Mouse (Mus musculus) embryonic facial prominence, embryonic 11.5 days (tissue): ENCODE measurements at regions not wholly inside any gene's neighbourhood (a gene's known extent, or its start where the extent isn't known, plus 50 kb on each side); places are given as distances from the start of the nearest gene placed in this dataset.

Experiments used
- ATAC-seq: fragments of 200-750 bp; cut with Nextera tagmentation; replicated peaks from 2 replicates; pipeline ENCODE4 v1.8.0; 2017; ENCODE audit warnings: low read depth; ENCODE audit not compliant: insufficient number of reproducible peaks, low FRiP score, low TSS enrichment
- DNase-seq: peaks from one replicate; pipeline ENCODE4 v3.0.0-alpha.2; 2015; ENCODE audit warnings: low spot score
- H3K27ac ChIP-seq: fragments of 300-500 bp; sonication (generic); replicated peaks from 2 replicates; pipeline ENCODE4 v1.5.1; 2014; ENCODE audit warnings: mild to moderate bottlenecking, low read depth, low read length, control low read depth
- H3K27me3 ChIP-seq: fragments of 300-500 bp; sonication (generic); 2 replicates; pipeline ENCODE4 v1.6.1; 2014; ENCODE audit warnings: mild to moderate bottlenecking, low read length, moderate library complexity, mixed read lengths; ENCODE audit not compliant: control insufficient read depth, insufficient read depth
- H3K36me3 ChIP-seq: fragments of 300-500 bp; sonication (generic); replicated peaks from 2 replicates; pipeline ENCODE4 v1.6.1; 2014; ENCODE audit warnings: low read depth, mild to moderate bottlenecking, low read length, moderate library complexity, mixed read lengths; ENCODE audit not compliant: control insufficient read depth, insufficient read depth
- H3K4me1 ChIP-seq: fragments of 300-500 bp; sonication (generic); 2 replicates; pipeline ENCODE4 v1.6.1; 2014; ENCODE audit warnings: low read length, mixed read lengths; ENCODE audit not compliant: control insufficient read depth, insufficient read depth
- H3K4me2 ChIP-seq: fragments of 300-500 bp; sonication (generic); 2 replicates; pipeline ENCODE4 v1.6.1; 2014; ENCODE audit warnings: low read depth, mild to moderate bottlenecking, control low read depth, low read length, moderate library complexity
- H3K4me3 ChIP-seq: fragments of 300-500 bp; sonication (generic); 2 replicates; pipeline ENCODE4 v1.5.1; 2014; ENCODE audit warnings: low read depth, low read length, control low read depth
- H3K9ac ChIP-seq: fragments of 300-500 bp; sonication (generic); replicated peaks from 2 replicates; pipeline ENCODE4 v1.6.1; 2014; ENCODE audit warnings: mild to moderate bottlenecking, control low read depth, low read length
- H3K9me3 ChIP-seq: fragments of 300-500 bp; sonication (generic); replicated peaks from 2 replicates; pipeline ENCODE4 v1.6.1; 2016; ENCODE audit warnings: mild to moderate bottlenecking, low read length, inconsistent platforms, mixed read lengths; ENCODE audit not compliant: control insufficient read depth
- WGBS: fragments of 180-500 bp; shearing (Covaris S2); extraction: QIAGEN DNeasy Blood & Tissue Kit; methylation state at CpG from one replicate; pipeline ENCODE4 v1.1.7; 2014; 5-methylcytosine and 5-hydroxymethylcytosine counted together

GRCm38 (mm10) chr5:41476001-41476400, 232.0 kb downstream of the Rab28 start:
- Histone ChIP-seq H3K9me3 (no peaks in the 10 kb centered on the region), H3K27me3 (no peaks in the 10 kb centered on the region), H3K9ac (no peak overlapping the region), H3K36me3 (no peaks in the 10 kb centered on the region), H3K4me3 (no peak overlapping the region), H3K4me2 (no peak overlapping the region), H3K4me1 (no peaks in the 10 kb centered on the region), H3K27ac (no peak overlapping the region)
- DNase-seq (no peak), ATAC-seq (no peak)
- WGBS: 79% methylated on average over 3 of the region's 3 CpGs

DNA sequence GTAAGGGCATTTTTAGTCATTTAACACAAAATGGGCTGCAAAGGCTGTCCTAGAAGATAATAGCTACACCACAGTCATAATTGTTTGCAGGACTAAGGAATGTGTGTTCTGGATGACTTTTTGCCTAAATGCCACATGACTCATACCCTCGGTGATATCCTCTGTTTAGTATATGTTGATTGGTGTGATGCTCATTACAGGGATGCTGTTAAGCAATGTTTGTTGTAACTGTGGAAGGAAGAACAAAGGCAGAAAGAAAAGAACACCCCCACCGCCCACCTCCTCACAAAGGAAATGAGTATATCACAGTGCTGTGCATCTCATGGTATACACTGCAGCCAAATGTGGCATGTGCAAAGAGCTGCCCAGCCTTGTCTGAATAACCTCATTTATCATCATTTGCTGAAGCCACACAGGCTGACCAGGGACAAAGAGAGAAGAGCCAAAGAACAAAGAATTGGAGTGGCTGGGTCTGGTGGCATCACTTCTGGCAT, 262.4 kb downstream of the Rab28 start:
- WGBS: 77% methylated on average over 2 of the region's 2 CpGs

GRCm38 (mm10) chr5:41441081-41441480, 266.9 kb downstream of the Rab28 start:
- Histone ChIP-seq H3K4me3 (no peak overlapping the region), H3K9ac (no peak overlapping the region), H3K9me3 (no peaks in the 10 kb centered on the region), H3K27ac (no peak overlapping the region), H3K4me1 (no peaks in the 10 kb centered on the region), H3K4me2 (no peak overlapping the region), H3K27me3 (no peaks in the 10 kb centered on the region), H3K36me3 (no peaks in the 10 kb centered on the region)
- ATAC-seq (no peak), DNase-seq (no peak)
- 90% methylated on average over 1 of the region's 1 CpGs for WGBS

More for the DNA sequence above, 262.4 kb downstream of the Rab28 start:
- H3K4me3 ChIP-seq: no peak overlapping the region
- H3K4me2 ChIP-seq: no peak overlapping the region
- ATAC-seq: no peak
- H3K27ac ChIP-seq: no peak overlapping the region
- no peaks in the 10 kb centered on the region for H3K4me1 ChIP-seq
- DNase-seq: no peak
- no peaks in the 10 kb centered on the region for H3K27me3 ChIP-seq
- H3K9me3 ChIP-seq: no peaks in the 10 kb centered on the region
- no peak overlapping the region for H3K9ac ChIP-seq
- no peaks in the 10 kb centered on the region for H3K36me3 ChIP-seq

- Histone ChIP-seq H3K9ac (no peak overlapping the region), H3K4me1 (no peaks in the 10 kb centered on the region), H3K27me3 (no peaks in the 10 kb centered on the region), H3K27ac (no peak overlapping the region), H3K4me3 (no peak overlapping the region), H3K36me3 (no peaks in the 10 kb centered on the region), H3K4me2 (no peak overlapping the region), H3K9me3 (no peaks in the 10 kb centered on the region)
- 74% methylated on average over 6 of the region's 6 CpGs for WGBS
- ATAC-seq (no peak), DNase-seq (no peak)
Measured at GRCm38 (mm10) chr5:41419121-41419874, 288.7 kb downstream of the Rab28 start.

DNA sequence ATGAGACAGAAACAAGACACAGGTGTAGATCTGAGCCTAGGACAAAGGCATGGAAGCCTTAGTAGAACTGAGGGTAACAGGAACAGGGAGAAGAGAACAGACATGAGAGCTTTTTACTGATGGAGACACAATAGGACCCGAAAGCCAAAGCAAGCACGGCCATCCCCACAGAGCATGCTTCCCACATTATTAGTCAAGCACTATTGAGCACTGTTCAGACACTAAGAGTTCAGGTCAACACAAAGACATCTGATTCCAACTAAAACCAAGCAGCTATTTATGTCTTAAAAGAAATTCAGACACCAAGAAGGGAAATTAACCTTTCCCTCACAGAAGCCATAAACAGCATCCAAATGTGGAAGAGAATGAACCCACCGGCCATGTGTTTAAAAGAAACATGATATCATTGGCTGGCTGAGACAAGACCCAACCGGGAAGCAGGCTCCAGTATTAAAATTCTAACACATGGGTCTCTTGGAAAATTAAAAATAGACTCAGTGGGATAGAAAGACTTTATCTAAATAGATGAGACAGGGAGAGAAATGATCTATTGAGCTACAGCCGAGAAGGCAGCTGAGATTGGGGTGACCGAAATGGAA, 298.8 kb downstream of the Rab28 start:
- DNase-seq (peak; percentile 8), ATAC-seq (no peak)
- no peak overlapping the region for H3K27ac ChIP-seq
- no peak overlapping the region for H3K4me3 ChIP-seq
- no peaks in the 10 kb centered on the region for H3K9me3 ChIP-seq
- H3K36me3 ChIP-seq: no peaks in the 10 kb centered on the region
- H3K4me1 ChIP-seq: no peaks in the 10 kb centered on the region
- H3K27me3 ChIP-seq: no peaks in the 10 kb centered on the region
- H3K9ac ChIP-seq: no peak overlapping the region
- no peak overlapping the region for H3K4me2 ChIP-seq
- 61% methylated on average over 6 of the region's 6 CpGs for WGBS

DNA sequence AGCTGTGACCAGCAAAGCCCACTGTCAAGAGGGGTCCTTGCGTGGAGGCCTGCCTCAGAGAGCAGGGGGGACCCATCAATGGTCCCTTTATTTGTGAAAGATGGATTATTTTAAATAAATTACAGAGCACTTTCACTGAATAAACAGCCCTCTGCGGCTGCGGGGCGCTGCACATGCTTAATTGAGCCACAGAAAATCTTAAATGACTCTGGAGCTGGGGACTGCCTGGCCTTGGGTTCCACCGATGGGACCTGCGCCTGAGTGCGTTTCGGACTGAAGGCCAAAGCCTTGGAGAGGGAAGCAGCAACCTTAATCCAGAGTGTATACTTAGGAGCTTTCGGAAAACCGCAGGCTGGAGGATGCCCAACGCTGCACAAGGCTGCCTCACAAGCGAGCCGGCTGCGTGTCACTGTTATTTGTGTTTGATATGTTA, 315.1 kb downstream of the Rab28 start:
- no peak overlapping the region for H3K27ac ChIP-seq
- H3K9ac ChIP-seq: no peak overlapping the region
- ATAC-seq (0 out of 2 replicates have a peak, but pooled peaks have one; percentile 52), DNase-seq (no peak)
- H3K27me3 ChIP-seq: no peaks in the 10 kb centered on the region
- no peaks in the 10 kb centered on the region for H3K36me3 ChIP-seq
- no peaks in the 10 kb centered on the region for H3K4me1 ChIP-seq
- H3K4me3 ChIP-seq: no peak overlapping the region
- H3K9me3 ChIP-seq: no peaks in the 10 kb centered on the region
- no peak overlapping the region for H3K4me2 ChIP-seq
- 75% methylated on average over 14 of the region's 14 CpGs for WGBS

DNA sequence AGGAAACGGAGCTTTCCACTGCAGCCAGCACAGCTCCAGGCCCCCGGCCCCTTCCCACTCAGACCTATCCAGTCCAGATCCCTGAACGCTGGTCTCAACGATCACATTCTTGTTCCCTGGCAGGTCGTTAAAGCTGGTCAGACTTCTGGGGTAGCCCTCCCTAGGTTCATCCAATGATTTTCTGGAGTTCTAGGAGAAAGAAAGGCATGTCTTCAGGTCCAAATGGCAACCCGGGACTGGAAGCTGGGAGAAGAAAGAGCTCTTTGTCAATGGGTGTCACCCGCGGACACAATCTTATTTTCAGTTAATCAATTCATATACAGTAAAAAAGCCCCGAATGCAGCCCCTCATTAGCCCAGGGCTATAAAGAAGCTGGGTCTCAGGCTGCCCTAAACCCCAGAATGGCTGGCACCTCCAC, 315.8 kb downstream of the Rab28 start:
- Histone ChIP-seq H3K4me3 (no peak overlapping the region), H3K27ac (no peak overlapping the region), H3K36me3 (no peaks in the 10 kb centered on the region), H3K9ac (no peak overlapping the region), H3K27me3 (no peaks in the 10 kb centered on the region), H3K9me3 (no peaks in the 10 kb centered on the region), H3K4me2 (no peak overlapping the region), H3K4me1 (no peaks in the 10 kb centered on the region)
- no peak for DNase-seq
- 49% methylated on average over 9 of the region's 9 CpGs for WGBS
- ATAC-seq: no peak

- H3K4me2 ChIP-seq: no peak overlapping the region
- 70% methylated on average over 3 of the region's 3 CpGs for WGBS
- H3K27ac ChIP-seq: no peak overlapping the region
- DNase-seq (no peak), ATAC-seq (no peak)
- H3K9me3 ChIP-seq: no peaks in the 10 kb centered on the region
- H3K36me3 ChIP-seq: no peaks in the 10 kb centered on the region
- no peaks in the 10 kb centered on the region for H3K4me1 ChIP-seq
- no peak overlapping the region for H3K9ac ChIP-seq
- no peaks in the 10 kb centered on the region for H3K27me3 ChIP-seq
- H3K4me3 ChIP-seq: no peak overlapping the region
Measured at GRCm38 (mm10) chr5:41373409-41373808, 334.5 kb downstream of the Rab28 start.
